Mouse (Mus musculus): ENCODE results near the gene Col23a1. TPM values are rescaled to one million over a fixed set of nuclear protein-coding genes. Genes with fewer than 3 reads are reported as not detected.

The Col23a1 gene
- polyA plus RNA-seq (2014; fragmentation: Illumina TruSeq; extraction: RNeasy Lipid Tissue Mini Kit (QIAGEN cat#74804); ENCODE audit: low read depth, low replicate concordance): 9.0 TPM

DNA sequence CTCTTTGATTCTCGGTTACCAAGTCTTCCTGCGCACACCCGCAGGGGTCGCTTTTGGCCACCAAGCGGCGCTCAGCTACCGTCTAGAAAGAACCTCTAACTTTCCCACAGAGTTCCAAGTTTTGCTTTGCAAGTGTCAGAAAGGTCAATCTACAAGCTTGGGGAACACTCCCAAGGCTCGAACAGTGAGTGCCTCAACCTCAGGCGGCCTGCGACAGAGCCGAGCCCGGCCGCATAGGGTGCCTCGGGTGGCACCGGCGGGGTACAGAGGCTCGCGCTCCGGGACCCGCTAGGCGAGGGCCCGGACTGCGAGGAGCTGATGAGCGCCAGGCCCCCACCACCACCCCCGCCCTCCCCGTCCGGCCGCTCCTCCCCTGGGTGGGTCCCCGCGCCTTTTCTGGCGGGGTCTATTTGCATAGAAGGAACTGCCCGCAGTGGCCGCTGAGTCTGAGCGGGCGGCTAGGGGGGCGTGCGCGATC lies at the start of gene Col23a1:
TSS of gene Col23a1 (plus strand) at position 357 of the 478 bp plus-strand sequence.

DNA sequence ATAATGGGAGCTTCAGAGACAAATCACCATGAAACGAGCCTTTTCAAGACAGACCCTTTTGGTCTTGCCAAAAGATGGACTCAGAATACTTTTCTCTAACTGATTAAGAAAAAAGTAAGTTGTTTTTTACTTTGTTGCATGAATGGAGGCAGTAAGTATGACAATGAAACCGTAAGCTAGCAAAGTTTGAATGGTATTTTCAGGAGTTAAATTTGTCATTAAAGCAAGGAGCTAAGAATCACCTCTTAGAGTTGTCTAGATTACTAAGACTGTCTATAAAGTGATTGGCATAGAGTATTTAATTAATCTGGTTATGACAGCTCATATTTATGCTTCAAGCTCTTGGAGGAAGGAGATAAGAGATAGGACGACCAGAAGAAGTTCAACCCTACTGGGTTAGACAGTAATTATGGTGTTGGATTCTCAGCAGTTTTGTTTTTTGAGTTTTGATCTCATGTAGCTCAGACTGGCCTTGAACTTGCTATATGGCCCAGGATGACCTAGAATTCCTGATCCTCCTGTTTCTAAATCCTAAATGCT lies 28.0 kb upstream of the Col23a1 start, which contains the start of gene Clk4:
TSS of gene Clk4 (plus strand) at position 51 of the 540 bp plus-strand sequence.

GRCm38 (mm10) chr11:51262342-51263285 lies 27.1 kb upstream of the Col23a1 start, which contains the start of gene BC049762:
TSS of gene BC049762 (minus strand) at chr11:51263046.

DNA sequence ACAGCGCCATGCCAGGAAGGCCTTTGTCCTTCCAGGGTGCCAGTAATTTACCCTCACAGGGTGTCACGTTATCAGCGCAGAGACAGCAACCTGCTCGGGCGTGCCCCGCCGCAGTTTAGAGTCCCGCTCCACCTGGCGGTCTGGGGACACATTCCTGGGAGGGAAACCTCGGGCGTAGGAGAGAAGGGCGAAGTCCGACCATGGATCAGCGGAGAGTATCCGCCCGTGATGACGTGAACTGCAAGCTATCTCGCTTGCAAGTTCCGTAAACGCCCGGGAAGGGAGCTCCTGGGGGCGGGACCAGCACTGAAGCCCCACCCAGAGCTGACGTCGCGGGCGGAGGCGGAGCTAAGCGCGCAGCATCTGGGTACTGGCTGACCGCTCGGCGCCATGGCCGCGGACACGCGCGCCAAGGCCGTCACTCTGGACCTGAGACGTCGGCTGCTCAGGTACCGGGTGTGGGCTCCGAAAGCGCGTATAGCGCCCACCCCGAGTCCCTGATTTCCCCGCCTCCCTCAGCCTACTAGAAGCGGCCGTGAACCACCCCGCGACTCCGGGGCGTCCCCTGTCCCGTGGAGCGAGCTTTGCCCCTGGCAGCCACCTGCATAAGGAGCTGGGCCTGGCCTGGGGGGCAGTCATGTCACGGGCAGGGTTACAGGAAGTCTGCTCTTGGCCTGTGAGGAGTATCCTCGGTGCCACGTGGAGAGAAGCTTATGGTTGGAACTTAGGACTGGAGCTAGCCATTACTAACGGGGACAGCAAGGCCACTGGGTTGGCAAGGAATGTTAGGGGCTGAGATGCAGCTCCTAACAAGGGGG lies 294.9 kb downstream of the Col23a1 start, which contains the start of gene Phykpl:
TSS of gene Phykpl (plus strand) at position 327 of the 818 bp plus-strand sequence.

GRCm38 (mm10) chr11:51606447-51607095 lies 316.9 kb downstream of the Col23a1 start, which contains the start of gene Hnrnpab:
TSS of gene Hnrnpab (minus strand) at chr11:51606847.

GRCm38 (mm10) chr11:51619409-51620060 lies 329.8 kb downstream of the Col23a1 start, which contains the start of gene Nhp2:
TSS of gene Nhp2 (plus strand) at chr11:51619735.

Other genes with a start within 250 kb of the Col23a1 start
- not detected for gene Olfr1375, start 241.8 kb upstream of the Col23a1 start, polyA plus RNA-seq (2014; fragmentation: Illumina TruSeq; extraction: RNeasy Lipid Tissue Mini Kit (QIAGEN cat#74804); ENCODE audit: low read depth, low replicate concordance)
- gene Zfp354a, start 230.7 kb upstream of the Col23a1 start, polyA plus RNA-seq (2014; fragmentation: Illumina TruSeq; extraction: RNeasy Lipid Tissue Mini Kit (QIAGEN cat#74804); ENCODE audit: low read depth, low replicate concordance): 3.1 TPM
- not detected for gene Gm12569, start 69.4 kb upstream of the Col23a1 start, polyA plus RNA-seq (2014; fragmentation: Illumina TruSeq; extraction: RNeasy Lipid Tissue Mini Kit (QIAGEN cat#74804); ENCODE audit: low read depth, low replicate concordance)
- 101 TPM for gene Clk4, start 28.2 kb upstream of the Col23a1 start, polyA plus RNA-seq (2014; fragmentation: Illumina TruSeq; extraction: RNeasy Lipid Tissue Mini Kit (QIAGEN cat#74804); ENCODE audit: low read depth, low replicate concordance)
- gene BC049762, start 26.9 kb upstream of the Col23a1 start, polyA plus RNA-seq (2014; fragmentation: Illumina TruSeq; extraction: RNeasy Lipid Tissue Mini Kit (QIAGEN cat#74804); ENCODE audit: low read depth, low replicate concordance): 4.5 TPM